Mouse (Mus musculus) cerebellum, adult 8-10 months (tissue): ENCODE measurements around the gene Dnajc21.
"Not testable (repeated sequence)": the region's sequence is repeated elsewhere in the genome, so short reads cannot be mapped to it uniquely, and the experiment has no call there.

Experiments used
- DNase-seq: peaks from one replicate; pipeline ENCODE4 v3.0.0; 2022

Dnajc21 gene

GRCm38 (mm10) chr15:10470151-10470831 is at the start of gene Dnajc21:
TSS of gene Dnajc21 (minus strand) at chr15:10470516.
- peak; percentile 86 for DNase-seq

DNA sequence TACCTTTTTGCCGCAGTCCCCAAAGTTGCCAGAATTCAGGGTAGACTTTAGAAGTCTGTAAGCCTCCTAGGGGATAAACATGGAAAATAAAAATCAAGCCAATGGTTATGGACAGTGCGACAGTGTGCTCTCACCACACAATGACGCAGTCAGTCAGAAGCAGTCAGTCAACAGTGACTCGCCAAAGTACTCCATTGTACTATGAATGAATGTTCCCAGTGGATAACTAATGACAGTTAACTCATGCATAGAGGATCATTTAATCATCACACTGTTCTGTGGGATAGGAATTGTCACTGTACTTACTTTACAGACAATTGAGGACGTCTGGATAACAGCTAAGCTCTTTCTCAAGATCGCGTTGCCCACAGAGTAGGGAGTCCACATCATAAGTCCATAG is 44.9 kb upstream of the Dnajc21 start:
- no peak for DNase-seq

- no peak for DNase-seq
Observed at GRCm38 (mm10) chr15:10506099-10506498, 35.8 kb upstream of the Dnajc21 start.

GRCm38 (mm10) chr15:10500838-10501719 is 30.8 kb upstream of the Dnajc21 start:
- no peak for DNase-seq

DNA sequence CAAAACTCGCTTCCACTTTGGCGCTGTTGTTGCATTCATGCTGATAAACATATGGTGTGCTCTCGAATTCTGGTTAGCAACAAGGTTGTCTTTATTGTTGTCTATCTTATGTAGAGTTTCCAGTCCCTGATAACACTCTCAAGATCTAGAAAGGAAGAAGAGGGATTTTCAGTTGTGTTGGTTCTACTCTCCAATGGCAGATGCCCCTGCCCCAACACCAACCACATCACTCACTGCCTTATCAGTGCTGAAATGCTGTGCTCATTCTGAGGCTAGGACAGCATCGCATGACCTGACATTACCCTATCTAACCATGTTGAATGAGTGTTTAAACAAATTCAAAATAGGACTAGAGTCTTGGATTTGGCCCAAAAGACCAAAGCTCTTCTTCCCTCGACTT is 29.7 kb upstream of the Dnajc21 start:
- no peak for DNase-seq

GRCm38 (mm10) chr15:10499593-10499992 is 29.3 kb upstream of the Dnajc21 start:
- DNase-seq: no peak

- not testable (repeated sequence) for DNase-seq
Observed at GRCm38 (mm10) chr15:10496696-10497095, 26.4 kb upstream of the Dnajc21 start.

DNA sequence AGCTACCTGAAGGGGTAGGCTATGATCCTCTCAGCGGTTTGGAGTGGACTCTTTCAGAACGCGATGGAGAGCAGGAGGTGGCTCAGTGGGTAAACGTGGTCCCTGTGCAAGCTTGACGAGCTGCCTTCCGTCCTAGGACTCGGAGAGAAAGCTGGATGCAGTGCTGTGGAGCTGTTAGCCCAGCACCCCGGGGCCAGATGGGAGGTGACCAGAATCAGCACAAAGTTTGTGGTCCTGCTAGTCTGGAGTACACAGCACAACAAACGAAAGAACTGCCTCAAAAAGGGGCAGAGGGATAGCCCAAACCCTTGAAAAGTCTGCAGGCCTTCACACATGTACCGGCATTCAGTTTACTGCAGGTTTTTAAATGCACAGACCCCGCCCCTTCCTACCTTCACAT is 25.6 kb upstream of the Dnajc21 start:
- DNase-seq: no peak

GRCm38 (mm10) chr15:10490101-10490500 is 19.8 kb upstream of the Dnajc21 start:
- DNase-seq: no peak

DNA sequence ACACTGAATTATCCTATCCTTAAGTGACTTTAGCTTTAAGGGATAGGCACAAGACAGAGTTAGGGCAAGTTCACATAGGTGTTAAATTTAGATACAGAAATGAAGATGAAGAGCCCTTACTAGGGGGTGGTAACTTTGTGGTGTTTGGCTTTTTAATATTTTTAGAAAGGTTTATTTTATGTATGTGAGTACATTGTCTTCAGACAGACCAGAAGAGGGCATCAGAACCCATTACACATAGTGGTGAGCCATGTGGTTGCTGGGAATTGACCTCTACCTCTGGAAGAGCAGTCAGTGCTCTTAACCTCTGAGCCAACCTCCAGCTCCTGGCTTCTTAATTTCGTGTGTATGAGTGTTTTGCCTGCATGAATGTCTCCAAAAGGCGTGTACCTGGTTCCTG is 16.9 kb upstream of the Dnajc21 start:
- DNase-seq: no peak

GRCm38 (mm10) chr15:10486365-10486839 is 16.1 kb upstream of the Dnajc21 start:
- no peak for DNase-seq

DNA sequence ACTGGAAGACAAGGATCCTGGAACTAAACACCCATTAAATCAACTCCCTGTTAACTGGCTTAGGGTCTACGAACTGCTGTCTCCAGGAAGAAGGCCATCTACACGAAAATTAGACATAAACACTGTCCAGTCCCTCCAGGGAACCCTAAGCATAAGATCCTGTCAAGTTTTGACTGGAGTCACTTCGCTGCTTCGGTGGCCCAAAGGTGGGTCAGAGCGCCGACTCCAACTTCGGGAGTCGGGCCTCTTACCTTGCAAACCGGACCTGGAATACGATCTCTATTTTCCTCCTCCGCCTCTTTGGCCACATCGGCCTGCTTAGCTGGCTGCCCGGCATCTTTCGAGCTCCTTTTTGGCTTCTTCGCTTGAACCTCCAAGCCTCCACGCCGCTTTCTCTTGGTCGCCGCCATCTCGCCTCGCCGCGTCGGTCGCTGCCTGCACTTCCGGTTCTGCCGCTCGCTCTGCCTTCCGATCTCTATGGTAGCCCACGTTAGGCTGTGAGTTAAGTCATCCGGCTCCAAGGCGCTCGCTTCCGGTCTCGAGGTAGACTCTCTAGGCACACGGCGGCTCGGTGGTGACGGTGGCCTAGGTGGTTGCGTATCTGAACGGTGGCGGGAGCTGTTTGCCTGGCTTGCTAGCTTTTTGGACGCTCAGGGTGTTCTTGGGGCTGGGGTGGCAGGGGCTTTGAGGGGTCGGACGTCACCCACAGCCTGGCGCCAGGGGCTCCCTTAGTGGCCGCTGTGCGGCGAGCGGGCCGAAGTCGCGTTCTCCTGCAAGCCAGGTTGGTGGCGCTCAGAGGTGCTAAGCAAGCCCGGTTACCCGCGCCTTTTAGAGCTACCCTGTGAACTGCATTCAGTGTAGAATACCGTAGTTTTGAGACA is 15.4 kb upstream of the Dnajc21 start, which contains the start of the genes Brix1 and Rad1:
TSS of gene Brix1 (minus strand) at position 464 of the 881 bp plus-strand sequence.
TSS of gene Rad1 (plus strand) at position 535 of the 881 bp plus-strand sequence.
- peak; percentile 91 for DNase-seq

GRCm38 (mm10) chr15:10470941-10471340 is 625 bp upstream of the Dnajc21 start:
- DNase-seq: no peak

DNA sequence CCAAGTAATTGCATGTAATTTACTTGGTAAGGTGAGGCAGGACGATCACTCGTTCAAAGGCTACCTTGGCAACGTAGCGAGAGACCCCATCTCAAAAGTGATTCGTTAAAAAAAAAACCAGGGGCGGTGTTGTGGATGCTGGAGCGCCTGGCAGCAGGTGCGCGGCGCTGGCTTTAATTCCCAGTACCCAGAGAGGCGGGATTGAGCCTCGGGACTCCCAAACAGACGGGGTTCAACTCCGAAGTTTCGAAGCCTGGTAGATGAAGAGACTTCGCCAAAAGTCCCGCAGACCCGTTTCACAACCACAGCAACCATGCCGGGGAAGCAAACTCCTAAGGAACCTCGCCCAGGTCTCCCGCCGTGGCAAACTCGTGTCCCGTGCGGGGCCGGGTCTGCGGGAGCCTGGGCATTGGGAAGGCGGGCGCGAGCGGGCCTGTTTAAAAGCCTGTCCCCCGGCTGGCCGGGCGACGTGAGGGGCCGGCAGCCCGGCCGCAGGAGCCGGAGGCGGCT is 620 bp downstream of the Dnajc21 start:
- no peak for DNase-seq

DNA sequence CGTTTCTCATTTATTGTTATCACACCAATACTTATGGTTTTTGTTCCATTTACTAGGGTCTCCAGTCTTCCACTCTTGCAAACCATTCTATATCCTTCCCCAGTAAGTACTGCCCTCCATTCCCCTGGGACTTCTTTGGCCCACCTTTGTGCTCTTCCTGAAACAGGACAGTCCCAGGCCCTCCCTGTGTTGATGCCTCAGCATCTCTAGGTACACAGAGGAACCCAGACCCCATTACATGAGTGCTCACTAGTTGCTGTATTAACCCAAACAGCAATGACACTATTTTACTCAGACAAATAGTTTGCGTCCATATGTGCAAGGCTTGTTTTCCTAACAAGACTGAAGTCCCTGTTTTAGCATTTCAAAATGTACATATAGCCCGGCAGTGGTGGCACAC is 1.6 kb downstream of the Dnajc21 start:
- no peak for DNase-seq

GRCm38 (mm10) chr15:10464678-10465077 is 5.6 kb downstream of the Dnajc21 start:
- no peak for DNase-seq

GRCm38 (mm10) chr15:10463555-10463954 is 6.8 kb downstream of the Dnajc21 start:
- DNase-seq: no peak

DNA sequence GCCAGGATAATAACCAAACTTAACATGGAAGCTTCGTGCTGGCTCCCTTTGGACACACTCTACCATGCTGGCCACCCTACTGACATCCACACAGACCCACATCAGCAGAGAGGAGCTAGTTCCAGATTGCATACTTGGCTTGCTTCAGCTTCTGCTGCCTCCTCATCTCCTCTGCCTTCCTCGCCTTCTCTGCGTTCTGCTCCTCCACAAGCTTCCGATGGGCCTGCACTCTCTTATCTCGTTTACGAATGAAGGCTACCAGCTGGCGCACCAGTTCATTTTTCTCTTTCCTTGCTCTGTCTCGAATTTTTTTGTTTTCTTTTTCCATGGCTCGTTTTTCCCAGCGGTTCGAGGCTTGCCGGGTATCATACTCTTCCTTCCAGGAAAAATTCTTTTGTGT is 9.3 kb downstream of the Dnajc21 start:
- DNase-seq: no peak

GRCm38 (mm10) chr15:10447102-10447501 is 23.2 kb downstream of the Dnajc21 start:
- DNase-seq: no peak

DNA sequence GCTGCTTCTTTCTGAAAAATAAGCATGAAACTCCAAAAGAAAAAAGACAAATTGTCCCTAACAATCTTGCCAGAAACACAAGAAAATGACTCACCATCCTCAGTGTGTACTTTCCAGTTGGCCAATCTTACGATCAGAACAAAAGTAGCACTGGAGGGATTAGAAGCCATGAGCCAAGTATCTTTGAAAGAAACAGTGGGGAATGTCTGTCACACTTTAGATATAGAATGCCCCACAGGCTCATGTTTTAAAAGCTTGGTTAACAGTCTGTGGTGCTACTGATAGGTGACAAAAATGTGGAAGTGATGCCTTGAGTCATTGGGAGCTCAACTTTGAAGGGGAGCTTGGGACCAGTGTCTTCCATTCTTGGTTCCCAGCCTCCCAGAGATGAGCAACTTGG is 28.0 kb downstream of the Dnajc21 start:
- DNase-seq: no peak

- no peak for DNase-seq
Observed at GRCm38 (mm10) chr15:10441493-10441892, 28.8 kb downstream of the Dnajc21 start.

DNA sequence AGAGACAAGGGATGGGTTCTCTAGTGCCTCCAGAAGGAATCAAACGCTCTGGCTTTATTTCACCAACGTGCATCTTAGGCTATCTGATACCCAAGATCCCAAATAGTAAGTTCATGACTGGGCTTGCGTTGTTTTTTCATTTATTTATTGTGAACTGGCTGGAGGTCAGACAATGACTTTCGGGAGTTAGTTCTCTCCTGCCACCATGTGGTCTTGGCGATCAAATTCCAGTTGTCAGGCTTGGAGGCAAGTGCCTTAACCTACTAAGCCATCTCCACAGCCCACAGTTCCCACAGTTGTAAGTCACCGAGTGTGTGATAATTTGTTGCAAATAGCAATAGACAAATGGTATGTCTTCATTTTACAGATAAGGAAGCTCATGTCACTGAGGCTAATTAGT is 30.4 kb downstream of the Dnajc21 start:
- no peak for DNase-seq

- no peak for DNase-seq
Observed at GRCm38 (mm10) chr15:10436893-10437292, 33.4 kb downstream of the Dnajc21 start.
